Mouse (Mus musculus): ENCODE measurements around the gene Brca2. TPM values are rescaled to one million over a fixed set of nuclear protein-coding genes. Genes with fewer than 3 reads are reported as not detected.
A peak's percentile ranks its signal among the peaks of the same experiment; 100 is the strongest.

The Brca2 gene
- polyA plus RNA-seq, 1 experiment from 2014 or later, result 13.8 TPM

- Histone ChIP-seq H3K4me1 (ENCODE audit: control insufficient read depth, insufficient read depth, low read length) (peaks cover 3% of the 10 kb centered on the region), H3K4me2 (ENCODE audit: low read depth, low read length) (no peak overlapping the region), H3K9me3 (replicated peaks; ENCODE audit: control insufficient read depth, low read length) (no peaks in the 10 kb centered on the region), H3K36me3 (ENCODE audit: control insufficient read depth, insufficient read depth) (peaks cover 9% of the 10 kb centered on the region; the same call in 1 of the 2 replicates), H3K27ac (ENCODE audit: low read length) (peak overlapping the region; percentile 4), H3K27me3 (ENCODE audit: control insufficient read depth, insufficient read depth, low read length) (no peaks in the 10 kb centered on the region), H3K9ac (ENCODE audit: low read length) (no peak overlapping the region), H3K4me3 (ENCODE audit: low read length) (no peak overlapping the region)
- 69% methylated on average over 3 of the region's 3 CpGs for WGBS
- no peak for ATAC-seq (replicated peaks; ENCODE audit: extremely low read depth, insufficient read depth, low FRiP score)
Measured at GRCm38 (mm10) chr5:150574403-150574802, 52.0 kb downstream of the Brca2 start.

GRCm38 (mm10) chr5:150574885-150575284 lies 52.5 kb downstream of the Brca2 start:
- Histone ChIP-seq H3K4me3 (ENCODE audit: low read length) (no peak overlapping the region), H3K4me1 (ENCODE audit: control insufficient read depth, insufficient read depth, low read length) (peaks cover 3% of the 10 kb centered on the region), H3K9me3 (replicated peaks; ENCODE audit: control insufficient read depth, low read length) (no peaks in the 10 kb centered on the region), H3K27ac (ENCODE audit: low read length) (peak overlapping the region; percentile 17), H3K36me3 (ENCODE audit: control insufficient read depth, insufficient read depth) (peaks cover 8% of the 10 kb centered on the region; the same call in 1 of the 2 replicates), H3K9ac (ENCODE audit: low read length) (no peak overlapping the region), H3K4me2 (ENCODE audit: low read depth, low read length) (no peak overlapping the region), H3K27me3 (ENCODE audit: control insufficient read depth, insufficient read depth, low read length) (no peaks in the 10 kb centered on the region)
- WGBS, result 50% methylated on average over 5 of the region's 5 CpGs
- no peak for ATAC-seq (replicated peaks; ENCODE audit: extremely low read depth, insufficient read depth, low FRiP score)

GRCm38 (mm10) chr5:150576832-150577231 lies 54.4 kb downstream of the Brca2 start:
- H3K36me3 ChIP-seq (ENCODE audit: control insufficient read depth, insufficient read depth), result 0 out of 2 replicates have a peak, but pooled peaks cover 4% of the 10 kb centered on the region

GRCm38 (mm10) chr5:150578613-150579171 lies 56.3 kb downstream of the Brca2 start:
- 63% methylated on average over 6 of the region's 6 CpGs for WGBS
- H3K4me3 ChIP-seq (ENCODE audit: low read length), result no peak overlapping the region
- H3K9ac ChIP-seq (ENCODE audit: low read length), result no peak overlapping the region
- H3K4me2 ChIP-seq (ENCODE audit: low read depth, low read length), result no peak overlapping the region
- H3K4me1 ChIP-seq (ENCODE audit: control insufficient read depth, insufficient read depth, low read length), result peaks cover 8% of the 10 kb centered on the region
- no peak overlapping the region for H3K27ac ChIP-seq (ENCODE audit: low read length)
- H3K36me3 ChIP-seq (ENCODE audit: control insufficient read depth, insufficient read depth), result no peaks in the 10 kb centered on the region
- no peaks in the 10 kb centered on the region for H3K27me3 ChIP-seq (ENCODE audit: control insufficient read depth, insufficient read depth, low read length)
- ATAC-seq (replicated peaks; ENCODE audit: extremely low read depth, insufficient read depth, low FRiP score), result no peak
- H3K9me3 ChIP-seq (replicated peaks; ENCODE audit: control insufficient read depth, low read length), result no peaks in the 10 kb centered on the region

More at GRCm38 (mm10) chr5:150576832-150577231, 54.4 kb downstream of the Brca2 start:
- Histone ChIP-seq H3K27me3 (ENCODE audit: control insufficient read depth, insufficient read depth, low read length) (no peaks in the 10 kb centered on the region), H3K27ac (ENCODE audit: low read length) (no peak overlapping the region), H3K9ac (ENCODE audit: low read length) (no peak overlapping the region), H3K9me3 (replicated peaks; ENCODE audit: control insufficient read depth, low read length) (no peaks in the 10 kb centered on the region), H3K4me2 (ENCODE audit: low read depth, low read length) (no peak overlapping the region), H3K4me1 (ENCODE audit: control insufficient read depth, insufficient read depth, low read length) (peaks cover 3% of the 10 kb centered on the region), H3K4me3 (ENCODE audit: low read length) (no peak overlapping the region)
- 75% methylated on average over 11 of the region's 11 CpGs for WGBS
- no peak for ATAC-seq (replicated peaks; ENCODE audit: extremely low read depth, insufficient read depth, low FRiP score)

- no peaks in the 10 kb centered on the region for H3K36me3 ChIP-seq (ENCODE audit: control insufficient read depth, insufficient read depth)
- no peak overlapping the region for H3K4me3 ChIP-seq (ENCODE audit: low read length)
- H3K27ac ChIP-seq (ENCODE audit: low read length), result no peak overlapping the region
- peaks cover 9% of the 10 kb centered on the region for H3K4me1 ChIP-seq (ENCODE audit: control insufficient read depth, insufficient read depth, low read length)
- no peak overlapping the region for H3K4me2 ChIP-seq (ENCODE audit: low read depth, low read length)
- no peaks in the 10 kb centered on the region for H3K27me3 ChIP-seq (ENCODE audit: control insufficient read depth, insufficient read depth, low read length)
- H3K9ac ChIP-seq (ENCODE audit: low read length), result no peak overlapping the region
- WGBS, result 66% methylated on average over 6 of the region's 6 CpGs
- no peaks in the 10 kb centered on the region for H3K9me3 ChIP-seq (replicated peaks; ENCODE audit: control insufficient read depth, low read length)
- no peak for ATAC-seq (replicated peaks; ENCODE audit: extremely low read depth, insufficient read depth, low FRiP score)
Measured at GRCm38 (mm10) chr5:150581180-150581579, 58.8 kb downstream of the Brca2 start.

GRCm38 (mm10) chr5:150583181-150583580 lies 60.8 kb downstream of the Brca2 start:
- Histone ChIP-seq H3K4me2 (ENCODE audit: low read depth, low read length) (no peak overlapping the region), H3K36me3 (ENCODE audit: control insufficient read depth, insufficient read depth) (no peaks in the 10 kb centered on the region), H3K27ac (ENCODE audit: low read length) (no peak overlapping the region), H3K4me3 (ENCODE audit: low read length) (no peak overlapping the region), H3K27me3 (ENCODE audit: control insufficient read depth, insufficient read depth, low read length) (no peaks in the 10 kb centered on the region), H3K9ac (ENCODE audit: low read length) (no peak overlapping the region), H3K9me3 (replicated peaks; ENCODE audit: control insufficient read depth, low read length) (no peaks in the 10 kb centered on the region), H3K4me1 (ENCODE audit: control insufficient read depth, insufficient read depth, low read length) (peaks cover 9% of the 10 kb centered on the region)
- WGBS, result 66% methylated on average over 5 of the region's 5 CpGs
- no peak for ATAC-seq (replicated peaks; ENCODE audit: extremely low read depth, insufficient read depth, low FRiP score)

- no peaks in the 10 kb centered on the region for H3K9me3 ChIP-seq (replicated peaks; ENCODE audit: control insufficient read depth, low read length)
- 51% methylated on average over 5 of the region's 5 CpGs for WGBS
- H3K36me3 ChIP-seq (ENCODE audit: control insufficient read depth, insufficient read depth), result no peaks in the 10 kb centered on the region
- H3K27me3 ChIP-seq (ENCODE audit: control insufficient read depth, insufficient read depth, low read length), result no peaks in the 10 kb centered on the region
- H3K9ac ChIP-seq (ENCODE audit: low read length), result no peak overlapping the region
- no peak overlapping the region for H3K4me2 ChIP-seq (ENCODE audit: low read depth, low read length)
- H3K4me1 ChIP-seq (ENCODE audit: control insufficient read depth, insufficient read depth, low read length), result peaks cover 9% of the 10 kb centered on the region
- no peak overlapping the region for H3K27ac ChIP-seq (ENCODE audit: low read length)
- ATAC-seq (replicated peaks; ENCODE audit: extremely low read depth, insufficient read depth, low FRiP score), result 0 out of 2 replicates have a peak, but pooled peaks have one; percentile 41
- no peak overlapping the region for H3K4me3 ChIP-seq (ENCODE audit: low read length)
Measured at GRCm38 (mm10) chr5:150583622-150584336, 61.3 kb downstream of the Brca2 start.

GRCm38 (mm10) chr5:150584337-150584729 lies 61.9 kb downstream of the Brca2 start:
- no peak overlapping the region for H3K4me2 ChIP-seq (ENCODE audit: low read depth, low read length)
- ATAC-seq (replicated peaks; ENCODE audit: extremely low read depth, insufficient read depth, low FRiP score), result no peak
- no peaks in the 10 kb centered on the region for H3K36me3 ChIP-seq (ENCODE audit: control insufficient read depth, insufficient read depth)
- no peak overlapping the region for H3K4me3 ChIP-seq (ENCODE audit: low read length)
- H3K9me3 ChIP-seq (replicated peaks; ENCODE audit: control insufficient read depth, low read length), result no peaks in the 10 kb centered on the region
- no peak overlapping the region for H3K9ac ChIP-seq (ENCODE audit: low read length)
- no peak overlapping the region for H3K27ac ChIP-seq (ENCODE audit: low read length)
- H3K4me1 ChIP-seq (ENCODE audit: control insufficient read depth, insufficient read depth, low read length), result peaks cover 9% of the 10 kb centered on the region
- H3K27me3 ChIP-seq (ENCODE audit: control insufficient read depth, insufficient read depth, low read length), result no peaks in the 10 kb centered on the region
- 50% methylated on average over 6 of the region's 6 CpGs for WGBS

GRCm38 (mm10) chr5:150589945-150590344 lies 67.5 kb downstream of the Brca2 start:
- ATAC-seq (replicated peaks; ENCODE audit: extremely low read depth, insufficient read depth, low FRiP score), result no peak
- H3K9ac ChIP-seq (ENCODE audit: low read length), result no peak overlapping the region
- H3K36me3 ChIP-seq (ENCODE audit: control insufficient read depth, insufficient read depth), result no peaks in the 10 kb centered on the region
- no peaks in the 10 kb centered on the region for H3K9me3 ChIP-seq (replicated peaks; ENCODE audit: control insufficient read depth, low read length)
- peaks cover 3% of the 10 kb centered on the region; the same call in 1 of the 2 replicates for H3K27me3 ChIP-seq (ENCODE audit: control insufficient read depth, insufficient read depth, low read length)
- no peak overlapping the region for H3K27ac ChIP-seq (ENCODE audit: low read length)
- no peak overlapping the region for H3K4me3 ChIP-seq (ENCODE audit: low read length)
- no peak overlapping the region for H3K4me2 ChIP-seq (ENCODE audit: low read depth, low read length)
- H3K4me1 ChIP-seq (ENCODE audit: control insufficient read depth, insufficient read depth, low read length), result peaks cover 4% of the 10 kb centered on the region; the same call in 1 of the 2 replicates
- WGBS, result 72% methylated on average over 2 of the region's 2 CpGs

Data from heart, embryonic 16.5 days (tissue).